ENCODE assay signal across 21 mouse cellular contexts in the genomic region with DNA sequence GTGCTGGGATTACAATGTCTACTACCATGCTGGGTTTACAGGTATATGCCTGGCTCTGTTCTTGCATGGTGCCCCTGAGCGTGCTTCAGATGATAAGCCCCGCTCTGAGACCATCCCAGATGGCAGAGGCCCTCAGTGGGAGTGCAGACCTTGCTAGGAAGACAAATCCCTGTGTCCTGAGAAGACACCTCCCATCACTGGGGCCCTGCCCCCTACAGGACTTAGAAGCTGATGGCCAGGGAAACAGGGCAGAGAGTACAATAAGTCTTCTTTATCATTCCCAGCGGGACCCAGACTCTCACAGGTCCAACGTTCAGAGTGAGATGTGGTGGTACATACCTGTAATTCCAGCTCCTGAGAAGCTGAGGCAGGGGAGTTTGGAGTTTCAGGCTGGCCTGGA. TPM values are rescaled to one million over a fixed set of nuclear protein-coding genes. Genes with fewer than 3 reads are reported as not detected.
DNase-seq lines count a peak whose midpoint lies in the region; ATAC-seq and TF ChIP-seq lines count a peak whose summit lies in the region.
"Had no signal": no experiment of that assay in that cellular context is flagged by ENCODE, and none has a peak within 500 bp of the region (broad histone marks: within the 10 kb centered on the region; RNA-seq: fewer than 3 reads in every experiment).

No protein-coding gene starts in this region.

- no peak overlapping the region for H3K4me3 ChIP-seq in heart, embryonic 11.5 days (ENCODE audit: low read depth, low read length)
- no peak overlapping the region for H3K4me3 ChIP-seq in ES-Bruce4 (ENCODE audit: low read depth, low read length)
- no peak overlapping the region for H3K4me3 ChIP-seq in intestine, embryonic 15.5 days (replicated peaks)
- H3K4me3 ChIP-seq in liver, embryonic 16.5 days (ENCODE audit: low read depth, low read length) = no peak overlapping the region
- H3K4me3 ChIP-seq: embryonic facial prominence, embryonic 13.5 days; forebrain, embryonic 13.5 days; hindbrain, embryonic 15.5 days; limb, embryonic 15.5 days had no signal

- no peak for TF ChIP-seq POLR2A in ES-Bruce4 (IDR thresholded peaks at IDR 0.05; ENCODE audit: insufficient read depth, low read length)

- H3K36me3 ChIP-seq in heart, embryonic 11.5 days (ENCODE audit: control insufficient read depth, insufficient read depth, low read length) = no peaks in the 10 kb centered on the region
- H3K36me3 ChIP-seq in ES-Bruce4 (ENCODE audit: control insufficient read depth, insufficient read depth, low read length, poor library complexity, severe bottlenecking) = no peaks in the 10 kb centered on the region
- H3K36me3 ChIP-seq in intestine, embryonic 15.5 days = no peaks in the 10 kb centered on the region
- H3K36me3 ChIP-seq in liver, embryonic 16.5 days (ENCODE audit: control insufficient read depth, insufficient read depth) = no peaks in the 10 kb centered on the region
- H3K36me3 ChIP-seq: embryonic facial prominence, embryonic 13.5 days; G1E; hindbrain, embryonic 15.5 days; limb, embryonic 15.5 days had no signal

- no peak for TF ChIP-seq EP300 in ES-Bruce4 (IDR thresholded peaks at IDR 0.05; ENCODE audit: insufficient read depth, low read depth, low read length)

- no peak for TF ChIP-seq CTCF in ES-Bruce4 (IDR thresholded peaks at IDR 0.05; ENCODE audit: low read depth, low read length)

- no peaks in the 10 kb centered on the region for H3K9me3 ChIP-seq in heart, embryonic 11.5 days (replicated peaks; ENCODE audit: control insufficient read depth, low read length)
- no peaks in the 10 kb centered on the region for H3K9me3 ChIP-seq in ES-Bruce4 (replicated peaks; ENCODE audit: control insufficient read depth, insufficient read depth, low read length, poor library complexity, severe bottlenecking)
- H3K9me3 ChIP-seq in intestine, embryonic 15.5 days = no peaks in the 10 kb centered on the region
- no peaks in the 10 kb centered on the region for H3K9me3 ChIP-seq in liver, embryonic 16.5 days (replicated peaks; ENCODE audit: control insufficient read depth, low read length)
- H3K9me3 ChIP-seq: embryonic facial prominence, embryonic 13.5 days; forebrain, embryonic 13.5 days; G1E; hindbrain, embryonic 15.5 days; limb, embryonic 15.5 days had no signal

- no peak overlapping the region for H3K9ac ChIP-seq in heart, embryonic 11.5 days (ENCODE audit: low read depth, low read length)
- no peak overlapping the region for H3K9ac ChIP-seq in ES-Bruce4 (ENCODE audit: low read depth, poor library complexity, severe bottlenecking)
- H3K9ac ChIP-seq in intestine, embryonic 15.5 days = no peak overlapping the region; the same call in 1 of the 2 replicates
- H3K9ac ChIP-seq in liver, embryonic 16.5 days (ENCODE audit: low read depth, low read length) = no peak overlapping the region
- H3K9ac ChIP-seq: embryonic facial prominence, embryonic 13.5 days; forebrain, embryonic 13.5 days; hindbrain, embryonic 15.5 days; limb, embryonic 15.5 days had no signal

- ATAC-seq in heart, embryonic 11.5 days (replicated peaks; ENCODE audit: insufficient number of reproducible peaks, low FRiP score, low TSS enrichment) = no peak
- ATAC-seq in intestine, embryonic 15.5 days = peak; percentile 69
- ATAC-seq in liver, embryonic 16.5 days (ENCODE audit: low read depth) = no peak
- no peak for ATAC-seq in monocyte, adult 5-6 weeks (replicated peaks; ENCODE audit: insufficient number of reproducible peaks, low FRiP score, low TSS enrichment, poor library complexity, severe bottlenecking)
- ATAC-seq: forebrain, embryonic 13.5 days had no signal

- peaks cover 14% of the 10 kb centered on the region for H3K4me1 ChIP-seq in heart, embryonic 11.5 days (ENCODE audit: control insufficient read depth, insufficient read depth, low read length)
- H3K4me1 ChIP-seq in ES-Bruce4 (ENCODE audit: control insufficient read depth, insufficient read depth, low read length) = peaks cover 12% of the 10 kb centered on the region
- H3K4me1 ChIP-seq in intestine, embryonic 15.5 days (replicated peaks) = peaks cover 12% of the 10 kb centered on the region; the same call in 1 of the 2 replicates
- H3K4me1 ChIP-seq in liver, embryonic 16.5 days (ENCODE audit: control insufficient read depth, low read depth, low read length) = peaks cover 15% of the 10 kb centered on the region
- H3K4me1 ChIP-seq: hindbrain, embryonic 15.5 days; limb, embryonic 15.5 days had no signal

- H3K27ac ChIP-seq in heart, embryonic 11.5 days (ENCODE audit: low read depth, low read length) = no peak overlapping the region
- 0 out of 2 replicates have a peak overlapping the region, but pooled peaks have one; percentile 16 for H3K27ac ChIP-seq in ES-Bruce4 (ENCODE audit: insufficient read depth, low read length)
- peak overlapping the region; percentile 72 for H3K27ac ChIP-seq in intestine, embryonic 15.5 days
- no peak overlapping the region for H3K27ac ChIP-seq in liver, embryonic 16.5 days (ENCODE audit: low read length)
- H3K27ac ChIP-seq: embryonic facial prominence, embryonic 13.5 days; forebrain, embryonic 13.5 days; hindbrain, embryonic 15.5 days; limb, embryonic 15.5 days had no signal

- WGBS in heart, embryonic 11.5 days (ENCODE audit: insufficient replicate concordance) = 27% methylated on average over 4 of the region's 4 CpGs
- 46% methylated on average over 4 of the region's 4 CpGs for WGBS in intestine, embryonic 15.5 days
- 50% methylated on average over 4 of the region's 4 CpGs for WGBS in liver, embryonic 16.5 days (ENCODE audit: insufficient replicate concordance)

- 0 out of 2 replicates have a peak overlapping the region, but pooled peaks have one; percentile 5 for H3K4me2 ChIP-seq in heart, embryonic 11.5 days
- 0 out of 2 replicates have a peak overlapping the region, but pooled peaks have one; percentile 2 for H3K4me2 ChIP-seq in intestine, embryonic 15.5 days (replicated peaks)
- H3K4me2 ChIP-seq in liver, embryonic 16.5 days (ENCODE audit: low read depth, low read length) = peak overlapping the region; percentile 14
- H3K4me2 ChIP-seq: embryonic facial prominence, embryonic 13.5 days; forebrain, embryonic 13.5 days; hindbrain, embryonic 15.5 days; limb, embryonic 15.5 days had no signal

- H3K27me3 ChIP-seq in heart, embryonic 11.5 days (ENCODE audit: control insufficient read depth, insufficient read depth, low read length) = peaks cover 22% of the 10 kb centered on the region
- no peaks in the 10 kb centered on the region for H3K27me3 ChIP-seq in ES-Bruce4 (ENCODE audit: control insufficient read depth, insufficient read depth, low read length, poor library complexity, severe bottlenecking)
- H3K27me3 ChIP-seq in intestine, embryonic 15.5 days (replicated peaks) = no peaks in the 10 kb centered on the region
- no peaks in the 10 kb centered on the region for H3K27me3 ChIP-seq in liver, embryonic 16.5 days (ENCODE audit: control insufficient read depth, insufficient read depth, low read depth, low read length)
- H3K27me3 ChIP-seq: embryonic facial prominence, embryonic 13.5 days; forebrain, embryonic 13.5 days; hindbrain, embryonic 15.5 days; limb, embryonic 15.5 days had no signal

- no peak for DNase-seq in heart, adult 11 months
- no peak for DNase-seq in cerebellum, postnatal 14 days
- DNase-seq in gastrocnemius, adult 18-20 months (ENCODE audit: low spot score) = no peak
- DNase-seq: adrenal gland, postnatal 25 days; cerebellum, postnatal 36 days; kidney, postnatal 36 days; right cerebral cortex, adult 18-20 months; spleen, adult 18-20 months had no signal

RNA-seq across cellular contexts. Expression of gene Gpr37l1, which starts 37.8 kb away (rescaled TPM):
- not detected in 2 replicates for polyA plus RNA-seq in heart, embryonic 11.5 days (2014; fragmentation: Nextera tagmentation; extraction: Ambion mirVana)
- polyA plus RNA-seq in ES-Bruce4 (2011; ENCODE audit: insufficient read depth, insufficient read length, low read depth, missing spikeins) = not detected in 2 replicates
- polyA plus RNA-seq in intestine, embryonic 15.5 days (2015; fragmentation: Nextera tagmentation; extraction: Ambion mirVana) = 0.47 and 0.73 TPM in 2 replicates
- polyA plus RNA-seq in liver, embryonic 16.5 days (2015; fragmentation: Nextera tagmentation; extraction: Ambion mirVana) = not detected in 2 replicates
- under 1 TPM; 0.46 to 0.55 TPM for total RNA-seq in gastrocnemius, adult 18-20 months (2021)
- not detected in 3 replicates for total RNA-seq in monocyte, adult 5-6 weeks (2017)
- polyA plus RNA-seq: embryonic facial prominence, embryonic 13.5 days; forebrain, embryonic 13.5 days; G1E; heart, postnatal 0 days; limb, embryonic 15.5 days had no signal

RNA-seq across cellular contexts. Expression of gene Elf3, which starts 53.1 kb away (rescaled TPM):
- polyA plus RNA-seq in heart, embryonic 11.5 days (2014; fragmentation: Nextera tagmentation; extraction: Ambion mirVana) = 1.0 and 1.3 TPM in 2 replicates
- polyA plus RNA-seq in ES-Bruce4 (2011; ENCODE audit: insufficient read depth, insufficient read length, low read depth, missing spikeins) = 36.6 and 37.3 TPM in 2 replicates
- polyA plus RNA-seq in intestine, embryonic 15.5 days (2015; fragmentation: Nextera tagmentation; extraction: Ambion mirVana) = 209 and 213 TPM in 2 replicates
- polyA plus RNA-seq in liver, embryonic 16.5 days (2015; fragmentation: Nextera tagmentation; extraction: Ambion mirVana) = 0.93 and 2.5 TPM in 2 replicates
- under 1 TPM; 0.59 to 0.62 TPM for total RNA-seq in gastrocnemius, adult 18-20 months (2021)
- 0.19 TPM in 1 of 3 replicates, not detected in the others for total RNA-seq in monocyte, adult 5-6 weeks (2017)
- total RNA-seq: G1E; layer of hippocampus, postnatal 10 days; left cerebral cortex, postnatal 14 days had no signal
- polyA plus RNA-seq: G1E had no signal

RNA-seq across cellular contexts. Expression of gene Arl8a, which starts 58.6 kb away (rescaled TPM):
- 27.7 and 29.7 TPM in 2 replicates for polyA plus RNA-seq in heart, embryonic 11.5 days (2014; fragmentation: Nextera tagmentation; extraction: Ambion mirVana)
- polyA plus RNA-seq in ES-Bruce4 (2011; ENCODE audit: insufficient read depth, insufficient read length, low read depth, missing spikeins) = 94.4 and 106 TPM in 2 replicates
- 60.6 TPM in 2 replicates for polyA plus RNA-seq in intestine, embryonic 15.5 days (2015; fragmentation: Nextera tagmentation; extraction: Ambion mirVana)
- 7.8 and 9.9 TPM in 2 replicates for polyA plus RNA-seq in liver, embryonic 16.5 days (2015; fragmentation: Nextera tagmentation; extraction: Ambion mirVana)
- 10 to 100 TPM; 17.4 to 22.5 TPM for total RNA-seq in gastrocnemius, adult 18-20 months (2021)
- 52.6 to 85.7 TPM (median 55.1 TPM) in 3 replicates for total RNA-seq in monocyte, adult 5-6 weeks (2017)

Comparison
In these comparisons a context has a peak if more than half of its experiments do, and no peak if none do; other contexts are left out.
1. H3K27ac ChIP-seq: peak in ES-Bruce4 (single experiment) and intestine, embryonic 15.5 days (single experiment); none in heart, embryonic 11.5 days (single experiment) and liver, embryonic 16.5 days (single experiment).
2. RNA of gene Elf3, which starts 53.1 kb away (polyA plus RNA-seq): 209 to 213 TPM in intestine, embryonic 15.5 days and 36.6 to 37.3 TPM in ES-Bruce4; 0.93 to 2.5 TPM in liver, embryonic 16.5 days and 1.0 to 1.3 TPM in heart, embryonic 11.5 days; every median in the first group is over 10 times any median in the second.
3. Peak in every context shown above with its lines, with median percentiles within 50 percentile points of each other: H3K4me2 ChIP-seq.